Mouse (Mus musculus): ENCODE results near the gene Oas1e. TPM values are rescaled to one million over a fixed set of nuclear protein-coding genes. Genes with fewer than 3 reads are reported as not detected.
"Not testable (repeated sequence)": the region's sequence is repeated elsewhere in the genome, so short reads cannot be mapped to it uniquely, and the experiment has no call there.

Oas1e gene
- polyA plus RNA-seq, 1 experiment = not detected

- H3ac ChIP-seq (ENCODE audit: control insufficient read depth, insufficient read length) = no peak overlapping the region
- no peak overlapping the region for H3K4me2 ChIP-seq (ENCODE audit: low read depth)
- H3K79me2 ChIP-seq (ENCODE audit: control insufficient read depth, insufficient read depth) = no peaks in the 10 kb centered on the region
- no peak overlapping the region for H3K4me3 ChIP-seq
- no peaks in the 10 kb centered on the region for H3K36me3 ChIP-seq (ENCODE audit: control insufficient read depth, insufficient read depth)
- H3K27me3 ChIP-seq (ENCODE audit: control insufficient read depth, insufficient read depth, insufficient read length) = no peaks in the 10 kb centered on the region
- no peak for TF ChIP-seq CEBPB (IDR thresholded peaks at IDR 0.05; ENCODE audit: insufficient read depth, poor library complexity, severe bottlenecking)
- TF ChIP-seq TCF3 (IDR thresholded peaks at IDR 0.05; ENCODE audit: insufficient read length, low read depth) = no peak
- TF ChIP-seq SRF (IDR thresholded peaks at IDR 0.05; ENCODE audit: control insufficient read depth, insufficient read length, low read depth) = no peak
- TF ChIP-seq MYOG (IDR thresholded peaks at IDR 0.05; ENCODE audit: control insufficient read depth in 1 of 3, insufficient read depth in 1 of 3, insufficient read length in 2 of 3, low read depth in 2 of 3) = no peak
- no peak for TF ChIP-seq E2F4 (IDR thresholded peaks at IDR 0.05; ENCODE audit: insufficient read depth)
- TF ChIP-seq USF1 (IDR thresholded peaks at IDR 0.05; ENCODE audit: low read depth) = no peak
- TF ChIP-seq REST (IDR thresholded peaks at IDR 0.05; ENCODE audit: insufficient read depth, insufficient read length) = no peak
- TF ChIP-seq MYOD1 (IDR thresholded peaks at IDR 0.05; ENCODE audit: control insufficient read depth in 1 of 3, insufficient read length in 2 of 3, low read depth in 2 of 3) = no peak
- no peak for TF ChIP-seq POLR2A (IDR thresholded peaks at IDR 0.05; ENCODE audit: insufficient read length, low read depth)
- TF ChIP-seq MAX (IDR thresholded peaks at IDR 0.05; ENCODE audit: low read depth) = no peak
- no peak for TF ChIP-seq POLR2AphosphoS2 (IDR thresholded peaks at IDR 0.05; ENCODE audit: insufficient read length, low read depth)
- no peak for TF ChIP-seq TCF12 (IDR thresholded peaks at IDR 0.05; ENCODE audit: insufficient read depth, poor library complexity, severe bottlenecking)
These were observed 13.8 kb upstream of the Oas1e start for GRCm38 (mm10) chr5:120809171-120809570.

GRCm38 (mm10) chr5:120806458-120806857 lies 11.1 kb upstream of the Oas1e start:
- peaks cover 11% of the 10 kb centered on the region for H3K27me3 ChIP-seq (ENCODE audit: control insufficient read depth, insufficient read depth, insufficient read length)
- no peak overlapping the region for H3K4me2 ChIP-seq (ENCODE audit: low read depth)
- H3K4me3 ChIP-seq = no peak overlapping the region
- no peaks in the 10 kb centered on the region for H3K79me2 ChIP-seq (ENCODE audit: control insufficient read depth, insufficient read depth)
- H3ac ChIP-seq (ENCODE audit: control insufficient read depth, insufficient read length) = no peak overlapping the region
- H3K36me3 ChIP-seq (ENCODE audit: control insufficient read depth, insufficient read depth) = no peaks in the 10 kb centered on the region
- TF ChIP-seq TCF3 (IDR thresholded peaks at IDR 0.05; ENCODE audit: insufficient read length, low read depth) (no peak), MYOG (IDR thresholded peaks at IDR 0.05; ENCODE audit: control insufficient read depth in 1 of 3, insufficient read depth in 1 of 3, insufficient read length in 2 of 3, low read depth in 2 of 3) (no peak), POLR2AphosphoS2 (IDR thresholded peaks at IDR 0.05; ENCODE audit: insufficient read length, low read depth) (no peak), CEBPB (IDR thresholded peaks at IDR 0.05; ENCODE audit: insufficient read depth, poor library complexity, severe bottlenecking) (no peak), TCF12 (IDR thresholded peaks at IDR 0.05; ENCODE audit: insufficient read depth, poor library complexity, severe bottlenecking) (no peak)

GRCm38 (mm10) chr5:120803596-120803995 lies 8.3 kb upstream of the Oas1e start:
- no peak for TF ChIP-seq MYOD1 (IDR thresholded peaks at IDR 0.05; ENCODE audit: control insufficient read depth in 1 of 3, insufficient read length in 2 of 3, low read depth in 2 of 3)
- TF ChIP-seq TCF3 (IDR thresholded peaks at IDR 0.05; ENCODE audit: insufficient read length, low read depth) = no peak
- no peak for TF ChIP-seq E2F4 (IDR thresholded peaks at IDR 0.05; ENCODE audit: insufficient read depth)
- no peak for TF ChIP-seq SRF (IDR thresholded peaks at IDR 0.05; ENCODE audit: control insufficient read depth, insufficient read length, low read depth)
- TF ChIP-seq MYOG (IDR thresholded peaks at IDR 0.05; ENCODE audit: control insufficient read depth in 1 of 3, insufficient read depth in 1 of 3, insufficient read length in 2 of 3, low read depth in 2 of 3) = no peak
- no peak for TF ChIP-seq MAX (IDR thresholded peaks at IDR 0.05; ENCODE audit: low read depth)
- no peak for TF ChIP-seq POLR2A (IDR thresholded peaks at IDR 0.05; ENCODE audit: insufficient read length, low read depth)
- no peak for TF ChIP-seq POLR2AphosphoS2 (IDR thresholded peaks at IDR 0.05; ENCODE audit: insufficient read length, low read depth)
- no peak for TF ChIP-seq CEBPB (IDR thresholded peaks at IDR 0.05; ENCODE audit: insufficient read depth, poor library complexity, severe bottlenecking)
- TF ChIP-seq USF1 (IDR thresholded peaks at IDR 0.05; ENCODE audit: low read depth) = no peak
- TF ChIP-seq REST (IDR thresholded peaks at IDR 0.05; ENCODE audit: insufficient read depth, insufficient read length) = no peak
- TF ChIP-seq TCF12 (IDR thresholded peaks at IDR 0.05; ENCODE audit: insufficient read depth, poor library complexity, severe bottlenecking) = no peak
- peaks cover 16% of the 10 kb centered on the region for H3K27me3 ChIP-seq (ENCODE audit: control insufficient read depth, insufficient read depth, insufficient read length)
- H3K4me3 ChIP-seq = no peak overlapping the region
- no peaks in the 10 kb centered on the region for H3K79me2 ChIP-seq (ENCODE audit: control insufficient read depth, insufficient read depth)
- H3K36me3 ChIP-seq (ENCODE audit: control insufficient read depth, insufficient read depth) = no peaks in the 10 kb centered on the region
- no peak overlapping the region for H3ac ChIP-seq (ENCODE audit: control insufficient read depth, insufficient read length)
- no peak overlapping the region for H3K4me2 ChIP-seq (ENCODE audit: low read depth)

GRCm38 (mm10) chr5:120798943-120799342 lies 3.6 kb upstream of the Oas1e start:
- not testable (repeated sequence) for H3K4me2 ChIP-seq (ENCODE audit: low read depth)
- H3K27me3 ChIP-seq (ENCODE audit: control insufficient read depth, insufficient read depth, insufficient read length) = peaks cover 25% of the 10 kb centered on the region

GRCm38 (mm10) chr5:120798147-120798546 lies 2.8 kb upstream of the Oas1e start:
- not testable (repeated sequence) for H3K4me2 ChIP-seq (ENCODE audit: low read depth); H3K79me2 ChIP-seq (ENCODE audit: control insufficient read depth, insufficient read depth); H3K4me3 ChIP-seq; H3K36me3 ChIP-seq (ENCODE audit: control insufficient read depth, insufficient read depth); H3ac ChIP-seq (ENCODE audit: control insufficient read depth, insufficient read length)
- H3K27me3 ChIP-seq (ENCODE audit: control insufficient read depth, insufficient read depth, insufficient read length) = peaks cover 25% of the 10 kb centered on the region

More at GRCm38 (mm10) chr5:120798943-120799342, 3.6 kb upstream of the Oas1e start:
- not testable (repeated sequence) for H3K79me2 ChIP-seq (ENCODE audit: control insufficient read depth, insufficient read depth); H3K4me3 ChIP-seq; H3ac ChIP-seq (ENCODE audit: control insufficient read depth, insufficient read length); H3K36me3 ChIP-seq (ENCODE audit: control insufficient read depth, insufficient read depth)

GRCm38 (mm10) chr5:120793043-120793442 lies 2.3 kb downstream of the Oas1e start:
- H3K4me2 ChIP-seq (ENCODE audit: low read depth) = no peak overlapping the region
- H3K79me2 ChIP-seq (ENCODE audit: control insufficient read depth, insufficient read depth) = no peaks in the 10 kb centered on the region
- H3K4me3 ChIP-seq = no peak overlapping the region
- no peak overlapping the region for H3ac ChIP-seq (ENCODE audit: control insufficient read depth, insufficient read length)
- H3K27me3 ChIP-seq (ENCODE audit: control insufficient read depth, insufficient read depth, insufficient read length) = peaks cover 18% of the 10 kb centered on the region
- TF ChIP-seq MYOG (IDR thresholded peaks at IDR 0.05; ENCODE audit: control insufficient read depth in 1 of 3, insufficient read depth in 1 of 3, insufficient read length in 2 of 3, low read depth in 2 of 3) = no peak
- no peak for TF ChIP-seq TCF12 (IDR thresholded peaks at IDR 0.05; ENCODE audit: insufficient read depth, poor library complexity, severe bottlenecking)
- TF ChIP-seq TCF3 (IDR thresholded peaks at IDR 0.05; ENCODE audit: insufficient read length, low read depth) = no peak
- no peak for TF ChIP-seq E2F4 (IDR thresholded peaks at IDR 0.05; ENCODE audit: insufficient read depth)
- TF ChIP-seq POLR2A (IDR thresholded peaks at IDR 0.05; ENCODE audit: insufficient read length, low read depth) = no peak
- TF ChIP-seq MYOD1 (IDR thresholded peaks at IDR 0.05; ENCODE audit: control insufficient read depth in 1 of 3, insufficient read length in 2 of 3, low read depth in 2 of 3) = no peak
- TF ChIP-seq CEBPB (IDR thresholded peaks at IDR 0.05; ENCODE audit: insufficient read depth, poor library complexity, severe bottlenecking) = no peak
- no peak for TF ChIP-seq USF1 (IDR thresholded peaks at IDR 0.05; ENCODE audit: low read depth)
- no peak for TF ChIP-seq REST (IDR thresholded peaks at IDR 0.05; ENCODE audit: insufficient read depth, insufficient read length)
- no peak for TF ChIP-seq POLR2AphosphoS2 (IDR thresholded peaks at IDR 0.05; ENCODE audit: insufficient read length, low read depth)
- H3K36me3 ChIP-seq (ENCODE audit: control insufficient read depth, insufficient read depth) = no peaks in the 10 kb centered on the region
